Mouse (Mus musculus) ES-E14 (cell line): ENCODE measurements at regions not wholly inside any gene's neighbourhood (a gene's known extent, or its start where the extent isn't known, plus 50 kb on each side); places are given as distances from the start of the nearest gene placed in this dataset.

Experiments used
- DNase-seq: peaks from one replicate; pipeline ENCODE4 v3.0.0-alpha.2; 2013; ENCODE audit warnings: low read depth, low spot score
- H3K27ac ChIP-seq: 2 replicates; pipeline ENCODE4 v1.5.1; 2012; ENCODE audit warnings: low read depth, mild to moderate bottlenecking, low read length, moderate library complexity, mixed read lengths; ENCODE audit not compliant: poor library complexity, insufficient read depth, severe bottlenecking
- H3K36me3 ChIP-seq: 2 replicates; pipeline ENCODE4 v1.6.1; 2012; ENCODE audit warnings: mild to moderate bottlenecking, low read length, moderate library complexity, mixed read lengths; ENCODE audit not compliant: control insufficient read depth, poor library complexity, insufficient read depth, severe bottlenecking
- H3K4me1 ChIP-seq, 2 experiments: fragments of 150-350 bp in 1 of 2; sonication (generic) in 1 of 2; 2 replicates each; pipeline ENCODE4 v1.6.1; 2012; ENCODE audit warnings: low read length in 2 of 2, mild to moderate bottlenecking in 1 of 2, mixed read lengths in 1 of 2; ENCODE audit not compliant: control insufficient read depth in 2 of 2, insufficient read depth in 2 of 2, poor library complexity in 1 of 2
- H3K4me3 ChIP-seq, 2 experiments: fragments of 150-350 bp in 1 of 2; sonication (generic) in 1 of 2; 2 replicates each; pipeline ENCODE4 v1.5.1; 2012; ENCODE audit warnings: low read length in 2 of 2, low read depth in 1 of 2, mild to moderate bottlenecking in 1 of 2, mixed read lengths in 1 of 2; ENCODE audit not compliant: insufficient read depth in 1 of 2, poor library complexity in 1 of 2, severe bottlenecking in 1 of 2
- H3K9ac ChIP-seq: 2 replicates; pipeline ENCODE4 v1.6.1; 2012; ENCODE audit warnings: low read depth, mild to moderate bottlenecking, low read length, mixed read lengths; ENCODE audit not compliant: poor library complexity, insufficient read depth, severe bottlenecking
- H3K9me3 ChIP-seq: fragments of 150-350 bp; sonication (generic); 2 replicates; pipeline ENCODE4 v1.6.1; 2012; ENCODE audit warnings: low read depth, mild to moderate bottlenecking, low read length; ENCODE audit not compliant: control insufficient read depth, insufficient read depth
- CHD2 ChIP-seq: IDR thresholded peaks from 2 replicates; pipeline ENCODE4 v1.6.1; 2014; ENCODE audit warnings: mild to moderate bottlenecking, low read depth, low read length, inconsistent platforms
- HCFC1 ChIP-seq: IDR thresholded peaks from 2 replicates; pipeline ENCODE4 v1.6.1; 2012; ENCODE audit warnings: low read length, inconsistent platforms, borderline replicate concordance; ENCODE audit not compliant: insufficient read depth
- MAFK ChIP-seq: IDR thresholded peaks from 2 replicates; pipeline ENCODE4 v1.6.1; 2014; ENCODE audit warnings: mild to moderate bottlenecking, low read depth, low read length, inconsistent platforms; ENCODE audit not compliant: insufficient read depth
- ZC3H11A ChIP-seq: IDR thresholded peaks from 2 replicates; pipeline ENCODE4 v1.6.1; 2012; ENCODE audit warnings: low read depth, mild to moderate bottlenecking, inconsistent platforms, low read length, borderline replicate concordance
- ZNF384 ChIP-seq: IDR thresholded peaks from 2 replicates; pipeline ENCODE4 v1.6.1; 2012; ENCODE audit warnings: low read depth, low read length, inconsistent platforms
- in situ Hi-C, 2 experiments: fragments of 600-800 bp; cut with MboI; formaldehyde crosslinking; loops; one replicate each; pipeline ENCODE4 v1.15.1; 2025; ENCODE audit warnings: low sequenced_read_pairs in 2 of 2, inconsistent platforms in 1 of 2; ENCODE audit not compliant: unreplicated experiment in 2 of 2

- Histone ChIP-seq H3K4me1 (no peaks in the 10 kb centered on the region), H3K4me3 (no peak overlapping the region), H3K9me3 (no peaks in the 10 kb centered on the region), H3K9ac (no peak overlapping the region), H3K27ac (no peak overlapping the region), H3K36me3 (no peaks in the 10 kb centered on the region)
- peak; percentile 6 for DNase-seq
- no peak for TF ChIP-seq HCFC1
- TF ChIP-seq CHD2 = no peak
- TF ChIP-seq MAFK = no peak
- TF ChIP-seq ZNF384 = no peak
- no peak for TF ChIP-seq ZC3H11A
- in situ Hi-C loops = no loop called here
These were observed 174.6 kb upstream of the Ppfia2 start for GRCm38 (mm10) chr10:106295501-106295900.

- no peak overlapping the region for H3K9ac ChIP-seq
- H3K4me1 ChIP-seq = no peaks in the 10 kb centered on the region
- in situ Hi-C loops = no loop called here
- no peaks in the 10 kb centered on the region for H3K9me3 ChIP-seq
- H3K27ac ChIP-seq = no peak overlapping the region
- no peak for DNase-seq
- H3K4me3 ChIP-seq = no peak overlapping the region
- TF ChIP-seq ZNF384 = no peak
- peak; percentile 89 for TF ChIP-seq MAFK
- TF ChIP-seq CHD2 = no peak
- TF ChIP-seq HCFC1 = no peak
- TF ChIP-seq ZC3H11A = no peak
- no peaks in the 10 kb centered on the region for H3K36me3 ChIP-seq
These were observed 135.0 kb upstream of the Ppfia2 start for GRCm38 (mm10) chr10:106335166-106335565.

GRCm38 (mm10) chr10:106351663-106352062, 118.5 kb upstream of the Ppfia2 start:
- H3K27ac ChIP-seq = no peak overlapping the region
- TF ChIP-seq CHD2 (no peak), HCFC1 (no peak), ZC3H11A (no peak), ZNF384 (no peak), MAFK (no peak)
- H3K9ac ChIP-seq = no peak overlapping the region
- in situ Hi-C loops = no loop called here
- H3K9me3 ChIP-seq = no peaks in the 10 kb centered on the region
- H3K36me3 ChIP-seq = no peaks in the 10 kb centered on the region
- no peaks in the 10 kb centered on the region for H3K4me1 ChIP-seq
- no peak for DNase-seq
- H3K4me3 ChIP-seq = no peak overlapping the region

- no peaks in the 10 kb centered on the region for H3K9me3 ChIP-seq
- no peaks in the 10 kb centered on the region for H3K4me1 ChIP-seq
- no peak overlapping the region for H3K9ac ChIP-seq
- TF ChIP-seq ZC3H11A (no peak), ZNF384 (no peak), MAFK (no peak)
- no peak overlapping the region for H3K27ac ChIP-seq
- H3K4me3 ChIP-seq = no peak overlapping the region
- H3K36me3 ChIP-seq = no peaks in the 10 kb centered on the region
- in situ Hi-C loops = loop anchor here in 1 of 2 experiments (10.0 kb wide), 1 partner anchor 209 kb away; no protein-coding TSS in a partner anchor
- DNase-seq = no peak
These were observed 94.5 kb upstream of the Ppfia2 start for GRCm38 (mm10) chr10:106375653-106376052.

GRCm38 (mm10) chr10:106376161-106376560, 94.0 kb upstream of the Ppfia2 start:
- no peaks in the 10 kb centered on the region for H3K36me3 ChIP-seq
- H3K27ac ChIP-seq = no peak overlapping the region
- H3K4me3 ChIP-seq = no peak overlapping the region
- H3K9me3 ChIP-seq = no peaks in the 10 kb centered on the region
- no peaks in the 10 kb centered on the region for H3K4me1 ChIP-seq
- no peak for TF ChIP-seq HCFC1
- no peak for TF ChIP-seq ZNF384
- TF ChIP-seq MAFK = no peak
- no peak for TF ChIP-seq CHD2
- no peak for TF ChIP-seq ZC3H11A
- DNase-seq = no peak
- H3K9ac ChIP-seq = no peak overlapping the region
- in situ Hi-C loops = loop anchor here in 1 of 2 experiments (10.0 kb wide), 1 partner anchor 209 kb away; no protein-coding TSS in a partner anchor
